Mouse (Mus musculus) stomach, embryonic 14.5 days (tissue): ENCODE measurements around the gene Aspg. TPM values are rescaled to one million over a fixed set of nuclear protein-coding genes. Genes with fewer than 3 reads are reported as not detected.
A peak's percentile ranks its signal among the peaks of the same experiment; 100 is the strongest.

Source experiments
- ATAC-seq: fragments of 200-750 bp; cut with Nextera tagmentation; 2 replicates; pipeline ENCODE4 v1.8.0; 2017; ENCODE audit warnings: low read depth, moderate TSS enrichment; ENCODE audit not compliant: insufficient number of reproducible peaks, insufficient read depth, low FRiP score
- H3K27ac ChIP-seq: fragments of 300-500 bp; sonication (generic); 2 replicates; pipeline ENCODE4 v1.5.1; 2014; ENCODE audit warnings: mild to moderate bottlenecking, low read length, moderate library complexity, mixed read lengths
- H3K27me3 ChIP-seq: fragments of 300-500 bp; sonication (generic); 2 replicates; pipeline ENCODE4 v1.6.1; 2014; ENCODE audit warnings: low read length, control low read depth, mixed read lengths; ENCODE audit not compliant: control insufficient read depth, insufficient read depth
- H3K36me3 ChIP-seq: fragments of 300-500 bp; sonication (generic); 2 replicates; pipeline ENCODE4 v1.6.1; 2014; ENCODE audit warnings: mild to moderate bottlenecking, control low read depth, low read length, moderate library complexity, mixed read lengths; ENCODE audit not compliant: control insufficient read depth, insufficient read depth
- H3K4me1 ChIP-seq: fragments of 300-500 bp; sonication (generic); 2 replicates; pipeline ENCODE4 v1.6.1; 2014; ENCODE audit warnings: low read length, control low read depth, mixed read lengths; ENCODE audit not compliant: control insufficient read depth, insufficient read depth
- H3K4me2 ChIP-seq: fragments of 300-500 bp; sonication (generic); replicated peaks from 2 replicates; pipeline ENCODE4 v1.6.1; 2014; ENCODE audit warnings: low read depth, low read length, control low read depth
- H3K4me3 ChIP-seq: fragments of 300-500 bp; sonication (generic); 2 replicates; pipeline ENCODE4 v1.5.1; 2014; ENCODE audit warnings: low read depth, low read length, control low read depth
- H3K9ac ChIP-seq: fragments of 300-500 bp; sonication (generic); replicated peaks from 2 replicates; pipeline ENCODE4 v1.6.1; 2014; ENCODE audit warnings: low read depth, mild to moderate bottlenecking, control low read depth, low read length, moderate library complexity, mixed read lengths
- H3K9me3 ChIP-seq: fragments of 300-500 bp; sonication (generic); 2 replicates; pipeline ENCODE4 v1.6.1; 2016; ENCODE audit warnings: low read depth, low read length, control low read depth; ENCODE audit not compliant: control insufficient read depth
- WGBS: fragments of 180-500 bp; shearing (Covaris S2); extraction: QIAGEN DNeasy Blood & Tissue Kit; methylation state at CpG from one replicate; pipeline ENCODE4 v1.1.7; 2014; 5-methylcytosine and 5-hydroxymethylcytosine counted together
- polyA plus RNA-seq: library from polyadenylated mRNA; unstranded; fragments of >200 nt; fragmentation: Nextera tagmentation; extraction: Ambion mirVana; gene quantifications from 2 replicates; pipeline ENCODE4 v1.2.1, GENCODE M21; 2014

The Aspg gene
- polyA plus RNA-seq, 1 experiment from 2014 or later: 1.7 TPM

DNA sequence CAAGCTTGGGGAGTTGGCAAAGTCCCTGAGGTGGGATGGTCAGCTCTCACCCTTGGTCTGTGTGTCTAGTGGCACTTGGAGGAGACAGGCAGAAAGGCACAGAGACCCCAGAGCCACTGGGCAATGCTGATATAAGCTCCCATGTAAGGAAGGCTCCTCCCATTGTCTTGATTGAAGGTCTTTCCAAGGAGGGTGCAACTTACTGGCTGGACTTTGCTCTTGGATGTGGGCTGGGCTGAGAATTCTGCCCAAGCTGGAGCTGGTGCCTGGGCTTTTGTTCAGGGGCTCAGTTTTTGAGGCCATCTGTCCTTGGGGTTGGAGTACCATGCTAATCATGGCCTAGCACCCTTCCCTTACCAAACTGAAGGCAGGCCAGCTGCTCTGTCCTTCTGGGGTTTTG, 52.3 kb downstream of the Aspg start:
- Histone ChIP-seq H3K9ac (no peak overlapping the region), H3K27me3 (no peaks in the 10 kb centered on the region), H3K9me3 (no peaks in the 10 kb centered on the region), H3K4me2 (no peak overlapping the region), H3K4me3 (no peak overlapping the region), H3K4me1 (no peaks in the 10 kb centered on the region), H3K27ac (no peak overlapping the region), H3K36me3 (0 out of 2 replicates have a peak, but pooled peaks cover 3% of the 10 kb centered on the region)
- ATAC-seq: no peak

DNA sequence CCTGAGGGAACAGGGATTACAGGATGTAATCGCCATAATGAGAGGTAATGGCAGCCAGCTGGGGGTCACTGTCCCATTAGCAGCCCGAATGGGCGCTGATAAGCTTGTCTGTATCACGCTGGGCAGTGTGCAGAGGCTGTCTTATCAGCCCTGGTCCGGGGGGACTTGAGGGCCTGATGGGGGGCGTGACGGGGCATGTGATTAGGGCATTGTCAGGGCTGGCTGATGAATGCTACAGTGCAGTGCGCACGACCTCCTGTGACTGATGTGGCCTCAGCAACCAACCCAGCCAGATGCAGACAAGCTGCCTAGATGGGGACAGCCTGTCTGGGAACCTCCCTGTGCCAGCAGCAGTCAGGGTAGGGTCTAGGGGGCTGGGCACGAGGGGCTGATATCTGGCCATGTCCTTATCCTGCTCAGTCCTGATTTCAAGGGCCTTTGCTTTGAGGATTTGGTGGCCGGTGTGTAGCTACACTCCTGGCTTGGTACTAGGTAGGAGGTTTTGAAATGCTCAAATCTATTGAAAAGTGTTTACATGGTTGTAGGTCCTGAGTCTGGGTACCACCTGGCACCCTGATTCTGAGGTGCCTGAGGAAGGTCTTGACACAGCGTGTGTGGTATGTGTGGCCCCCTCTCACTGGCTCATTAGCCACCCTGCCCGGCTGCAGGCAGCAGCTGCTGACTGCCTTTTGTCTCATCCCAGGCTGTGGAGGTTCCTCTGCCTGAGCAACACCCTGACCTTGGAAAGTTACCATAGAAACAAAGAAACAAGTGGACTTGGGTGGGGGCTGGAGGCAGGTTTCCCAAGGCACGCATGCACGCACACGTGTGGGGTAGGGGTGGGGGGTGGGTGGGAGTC, 57.7 kb downstream of the Aspg start:
- H3K4me2 ChIP-seq: no peak overlapping the region
- no peaks in the 10 kb centered on the region for H3K27me3 ChIP-seq
- no peak overlapping the region for H3K27ac ChIP-seq
- H3K4me3 ChIP-seq: no peak overlapping the region
- 31% methylated on average over 16 of the region's 16 CpGs for WGBS
- peaks cover 7% of the 10 kb centered on the region; the same call in 1 of the 2 replicates for H3K4me1 ChIP-seq
- 0 out of 2 replicates have a peak, but pooled peaks cover 3% of the 10 kb centered on the region for H3K36me3 ChIP-seq
- H3K9me3 ChIP-seq: no peaks in the 10 kb centered on the region
- H3K9ac ChIP-seq: no peak overlapping the region
- peak; percentile 46; the same call in 1 of the 2 replicates for ATAC-seq

DNA sequence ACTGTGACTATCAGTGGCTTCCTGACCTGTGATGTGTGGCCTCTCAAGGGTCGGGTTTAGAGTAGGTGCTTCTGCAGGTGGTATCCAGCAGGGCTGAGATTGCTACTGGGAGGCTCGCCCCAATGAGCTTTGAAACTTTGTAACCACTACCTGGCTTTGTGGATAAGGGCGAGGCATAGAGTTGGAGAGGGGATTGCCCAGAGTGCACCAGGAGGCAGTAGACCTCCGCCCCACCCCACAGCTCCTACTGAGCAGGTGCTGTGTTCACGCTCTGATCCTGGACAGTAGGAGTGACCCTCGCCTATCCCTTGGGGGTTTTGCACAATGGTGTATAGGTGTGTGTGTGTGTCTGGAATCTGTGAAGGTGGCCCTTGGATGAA, 58.4 kb downstream of the Aspg start:
- Histone ChIP-seq H3K27me3 (no peaks in the 10 kb centered on the region), H3K4me2 (no peak overlapping the region), H3K27ac (no peak overlapping the region), H3K9me3 (no peaks in the 10 kb centered on the region), H3K4me3 (no peak overlapping the region), H3K4me1 (peaks cover 10% of the 10 kb centered on the region; the same call in 1 of the 2 replicates), H3K36me3 (0 out of 2 replicates have a peak, but pooled peaks cover 3% of the 10 kb centered on the region), H3K9ac (no peak overlapping the region)
- ATAC-seq: no peak
- 60% methylated on average over 6 of the region's 6 CpGs for WGBS

DNA sequence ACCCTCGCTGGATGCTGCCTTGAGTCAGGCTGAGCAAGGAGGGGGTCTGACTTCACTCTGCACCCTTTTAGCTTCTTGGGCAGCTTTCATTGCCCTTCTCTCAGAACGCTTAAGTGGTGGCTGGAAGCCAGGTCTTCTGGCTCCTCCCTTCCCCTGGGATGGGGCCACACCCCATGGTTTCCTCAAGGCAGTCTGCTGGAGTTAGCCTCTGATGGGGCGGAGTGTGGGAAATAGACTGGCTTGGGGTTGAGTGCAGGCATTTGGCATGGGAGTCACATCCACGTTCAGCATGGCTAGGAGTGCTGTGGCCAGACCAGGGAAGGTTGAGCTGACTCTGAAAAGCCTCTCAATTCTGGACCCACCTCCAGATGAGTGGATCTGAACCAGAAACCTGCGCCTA, 62.8 kb downstream of the Aspg start:
- no peak for ATAC-seq
- no peaks in the 10 kb centered on the region for H3K9me3 ChIP-seq
- H3K4me1 ChIP-seq: peaks cover 6% of the 10 kb centered on the region; the same call in 1 of the 2 replicates
- 54% methylated on average over 5 of the region's 5 CpGs for WGBS
- H3K4me3 ChIP-seq: no peak overlapping the region
- no peaks in the 10 kb centered on the region for H3K27me3 ChIP-seq
- H3K4me2 ChIP-seq: no peak overlapping the region
- no peaks in the 10 kb centered on the region for H3K36me3 ChIP-seq
- H3K9ac ChIP-seq: no peak overlapping the region
- H3K27ac ChIP-seq: no peak overlapping the region

DNA sequence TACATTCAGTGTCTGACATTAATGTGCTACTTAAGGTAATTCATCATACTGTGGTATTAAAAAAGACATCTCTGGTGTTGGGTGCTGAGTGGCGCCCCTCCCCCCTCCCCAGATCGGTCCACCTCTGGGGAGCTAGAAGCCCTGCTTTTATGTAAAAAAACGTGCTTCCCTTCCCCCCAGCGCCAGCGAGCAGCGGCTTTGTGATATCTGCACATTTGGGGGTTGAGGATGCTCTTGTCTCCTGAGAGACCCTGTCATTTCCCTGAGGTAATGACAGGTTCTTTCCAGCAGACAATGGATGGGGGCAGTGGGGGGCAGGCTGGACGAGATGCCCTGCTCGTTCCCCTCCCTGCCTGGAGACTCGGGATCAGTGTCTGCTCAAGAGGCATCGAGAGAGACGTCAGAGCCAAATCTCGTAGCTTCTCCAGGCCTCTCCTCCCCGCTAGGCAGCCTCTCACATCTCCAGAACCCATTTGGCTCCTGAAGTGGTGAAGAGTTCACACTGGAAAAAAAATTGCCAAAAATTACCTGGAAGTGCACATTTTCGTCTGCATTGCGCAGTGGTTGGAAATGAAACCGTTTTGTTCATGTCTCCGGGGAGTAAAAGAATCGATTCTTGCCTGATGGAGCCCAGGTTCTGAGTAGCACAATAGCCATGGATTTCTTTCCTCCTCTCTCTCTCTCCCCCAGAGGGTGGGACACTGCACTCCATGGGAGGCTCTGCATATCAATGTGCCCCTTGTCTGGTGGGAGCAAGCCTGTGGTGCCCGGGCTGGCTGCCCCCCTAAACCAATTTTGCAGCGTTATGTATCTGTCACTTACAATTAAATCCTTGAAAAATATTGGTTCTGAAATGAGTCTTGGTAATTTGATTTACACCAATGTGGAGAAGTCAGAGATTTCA, 64.4 kb downstream of the Aspg start:
- Histone ChIP-seq H3K9ac (no peak overlapping the region), H3K27ac (no peak overlapping the region), H3K27me3 (no peaks in the 10 kb centered on the region), H3K9me3 (no peaks in the 10 kb centered on the region), H3K4me1 (0 out of 2 replicates have a peak, but pooled peaks cover 3% of the 10 kb centered on the region), H3K36me3 (peaks cover 3% of the 10 kb centered on the region; the same call in 1 of the 2 replicates), H3K4me2 (no peak overlapping the region), H3K4me3 (no peak overlapping the region)
- WGBS: 38% methylated on average over 20 of the region's 20 CpGs
- no peak for ATAC-seq

DNA sequence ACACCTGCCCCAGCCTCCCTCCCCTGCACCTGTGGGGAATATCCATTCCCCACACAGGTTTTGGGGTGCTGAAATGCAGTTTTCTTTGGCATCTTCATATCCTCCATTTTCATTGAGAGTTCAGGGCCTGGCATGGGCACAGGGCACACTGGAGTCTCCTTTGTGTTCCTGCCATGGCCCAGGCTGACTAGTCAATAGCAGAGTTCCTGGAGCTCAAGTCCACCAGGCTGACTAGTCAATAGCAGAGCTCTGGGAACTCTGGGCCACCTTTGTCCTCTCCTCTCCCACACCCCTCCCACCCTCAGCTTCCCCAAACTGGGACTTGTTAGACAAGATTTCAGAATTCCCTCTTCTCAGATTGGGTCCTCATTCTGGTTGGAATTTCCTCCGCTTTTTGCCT, 65.2 kb downstream of the Aspg start:
- peaks cover 3% of the 10 kb centered on the region; the same call in 1 of the 2 replicates for H3K36me3 ChIP-seq
- H3K9ac ChIP-seq: no peak overlapping the region
- H3K4me2 ChIP-seq: no peak overlapping the region
- 94% methylated on average over 1 of the region's 1 CpGs for WGBS
- H3K9me3 ChIP-seq: no peaks in the 10 kb centered on the region
- 0 out of 2 replicates have a peak, but pooled peaks cover 3% of the 10 kb centered on the region for H3K4me1 ChIP-seq
- no peak overlapping the region for H3K27ac ChIP-seq
- no peak for ATAC-seq
- H3K4me3 ChIP-seq: no peak overlapping the region
- no peaks in the 10 kb centered on the region for H3K27me3 ChIP-seq

DNA sequence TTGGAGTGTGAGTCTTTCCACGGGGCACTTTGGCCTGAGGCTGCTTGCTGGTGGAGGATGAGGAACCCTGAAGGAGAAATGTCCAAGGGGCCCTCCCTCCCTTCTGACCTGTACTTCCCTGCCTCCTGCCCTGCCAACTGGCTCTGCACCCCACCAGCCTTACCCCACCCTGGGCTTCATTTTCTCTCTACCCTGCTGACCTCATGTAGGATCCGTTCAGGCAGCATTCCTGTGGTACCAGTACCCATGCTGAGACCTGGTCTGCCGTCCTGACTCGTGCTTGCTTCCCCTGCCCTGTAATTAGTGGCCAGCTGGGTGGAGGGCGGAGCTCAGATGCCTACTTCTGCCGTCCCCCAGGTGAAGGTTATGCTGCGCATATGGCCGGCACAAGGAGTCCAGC, 65.7 kb downstream of the Aspg start:
- ATAC-seq: no peak
- WGBS: 71% methylated on average over 8 of the region's 8 CpGs
- no peak overlapping the region for H3K4me3 ChIP-seq
- 0 out of 2 replicates have a peak, but pooled peaks cover 3% of the 10 kb centered on the region for H3K4me1 ChIP-seq
- no peaks in the 10 kb centered on the region for H3K9me3 ChIP-seq
- H3K4me2 ChIP-seq: no peak overlapping the region
- H3K27ac ChIP-seq: no peak overlapping the region
- no peak overlapping the region for H3K9ac ChIP-seq
- H3K36me3 ChIP-seq: peaks cover 3% of the 10 kb centered on the region; the same call in 1 of the 2 replicates
- H3K27me3 ChIP-seq: no peaks in the 10 kb centered on the region
